Mouse (Mus musculus): ENCODE data around the gene Kank2. TPM values are rescaled to one million over a fixed set of nuclear protein-coding genes. Genes with fewer than 3 reads are reported as not detected.

Kank2 gene
- not detected for polyA plus RNA-seq (2017; shearing (Covaris generic))

GRCm38 (mm10) chr9:21798345-21799009, at the start of gene Kank2:
Gene Kank2, minus strand, starts transcription at chr9:21798744.

DNA sequence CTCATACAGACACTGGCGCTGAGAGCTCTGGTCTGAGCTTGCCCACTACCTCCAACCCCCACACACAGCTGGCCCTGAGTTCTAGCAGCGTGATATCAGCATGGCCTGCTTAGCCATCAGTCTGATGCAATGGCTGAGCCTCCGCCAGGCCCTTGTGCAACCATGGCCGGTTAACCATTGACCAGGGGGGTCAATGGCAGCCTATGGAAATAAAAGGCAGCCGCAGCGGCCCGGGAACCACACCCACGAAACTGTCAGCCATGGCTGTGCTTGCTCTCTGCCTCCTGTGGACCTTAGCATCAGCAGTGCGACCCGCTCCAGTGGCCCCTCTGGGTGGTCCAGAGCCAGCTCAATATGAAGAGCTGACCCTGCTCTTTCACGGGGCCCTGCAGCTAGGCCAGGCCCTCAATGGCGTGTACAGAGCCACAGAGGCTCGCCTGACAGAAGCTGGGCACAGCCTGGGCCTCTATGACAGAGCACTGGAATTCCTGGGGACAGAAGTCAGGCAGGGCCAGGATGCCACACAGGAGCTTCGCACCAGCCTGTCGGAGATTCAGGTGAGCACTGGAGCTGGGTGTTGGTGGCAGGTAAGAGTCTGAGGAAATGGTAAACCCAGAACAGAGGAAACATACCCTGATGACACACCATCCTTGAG, 36.8 kb upstream of the Kank2 start, which contains the start of gene Angptl8:
TSS of gene Angptl8 (plus strand) at position 253 of the 655 bp plus-strand sequence.

DNA sequence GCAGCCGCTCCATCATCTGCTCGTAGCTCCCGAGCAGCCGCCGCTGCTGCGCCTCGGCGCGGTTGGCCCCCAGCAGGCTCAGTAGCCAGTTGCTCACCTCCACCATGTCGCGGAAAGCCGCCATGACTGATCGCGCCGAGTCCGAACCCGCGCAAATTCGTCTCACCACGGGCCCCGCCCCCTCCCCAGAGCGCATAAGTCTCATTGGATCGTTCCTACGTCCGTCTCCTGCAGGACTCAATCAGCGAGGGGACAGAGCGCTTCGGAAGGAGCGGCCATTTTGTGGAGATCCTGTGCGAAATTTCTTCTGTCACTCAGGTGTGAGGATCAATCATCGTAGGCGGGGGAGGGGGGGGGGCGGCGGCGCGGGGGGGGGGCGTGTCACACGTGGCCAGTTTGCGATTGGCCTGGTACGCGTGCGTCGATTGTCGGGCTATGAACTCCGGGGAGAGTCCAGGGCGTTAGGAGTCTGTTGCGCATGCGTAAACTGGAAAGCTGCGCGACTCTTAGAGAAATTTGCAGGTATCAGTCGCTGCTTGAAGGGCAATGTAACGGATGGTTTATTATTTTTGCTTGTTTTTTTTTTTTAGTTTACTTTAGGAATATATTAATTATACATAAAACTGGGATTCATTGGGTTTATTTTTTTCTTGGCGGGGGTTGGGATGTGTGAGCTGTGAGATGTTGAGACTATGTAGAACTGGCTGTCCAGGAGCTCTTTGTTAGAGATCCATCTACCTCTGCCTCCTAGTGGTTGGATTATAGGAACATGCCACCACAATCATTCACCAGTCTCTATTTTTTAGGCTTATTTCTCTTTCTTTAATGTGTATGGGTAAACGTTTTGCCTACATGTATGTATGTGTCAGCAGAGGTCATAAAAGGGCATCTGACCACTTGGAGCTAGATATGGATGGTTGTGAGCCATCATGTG, 38.1 kb downstream of the Kank2 start, which contains the start of gene Spc24:
TSS of gene Spc24 (minus strand) at position 149 of the 934 bp plus-strand sequence.

GRCm38 (mm10) chr9:21723377-21724146, 75.0 kb downstream of the Kank2 start, which contains the start of gene Ldlr:
Gene Ldlr, plus strand, starts transcription at chr9:21723483.

Other genes with a start within 250 kb of the Kank2 start
- gene Timm29, start 206.0 kb downstream of the Kank2 start, polyA plus RNA-seq (2017; shearing (Covaris generic)), result 2.7 TPM
- 35.3 TPM for gene Yipf2, start 205.9 kb downstream of the Kank2 start, polyA plus RNA-seq (2017; shearing (Covaris generic))
- 71.6 TPM for gene Smarca4, start 182.6 kb downstream of the Kank2 start, polyA plus RNA-seq (2017; shearing (Covaris generic))
- gene Ldlr, start 75.3 kb downstream of the Kank2 start, polyA plus RNA-seq (2017; shearing (Covaris generic)), result 32.4 TPM
- 7.4 TPM for gene Spc24, start 38.4 kb downstream of the Kank2 start, polyA plus RNA-seq (2017; shearing (Covaris generic))
- gene Angptl8, start 36.8 kb upstream of the Kank2 start, polyA plus RNA-seq (2017; shearing (Covaris generic)), result not detected
- gene Dock6, start 53.9 kb upstream of the Kank2 start, polyA plus RNA-seq (2017; shearing (Covaris generic)), result 5.5 TPM
- 17.7 TPM for gene Rab3d, start 119.4 kb upstream of the Kank2 start, polyA plus RNA-seq (2017; shearing (Covaris generic))
- gene Ccdc159, start 128.7 kb upstream of the Kank2 start, polyA plus RNA-seq (2017; shearing (Covaris generic)), result 0.46 TPM
- 10.4 TPM for gene Tmem205, start 128.8 kb upstream of the Kank2 start, polyA plus RNA-seq (2017; shearing (Covaris generic))
- gene Plppr2, start 138.3 kb upstream of the Kank2 start, polyA plus RNA-seq (2017; shearing (Covaris generic)), result 2.4 TPM
- gene Swsap1, start 157.0 kb upstream of the Kank2 start, polyA plus RNA-seq (2017; shearing (Covaris generic)), result 10.9 TPM
- 0.94 TPM for gene Epor, start 164.8 kb upstream of the Kank2 start, polyA plus RNA-seq (2017; shearing (Covaris generic))
- 0.20 TPM for gene Rgl3, start 190.7 kb upstream of the Kank2 start, polyA plus RNA-seq (2017; shearing (Covaris generic))
- not detected for gene Ccdc151, start 203.9 kb upstream of the Kank2 start, polyA plus RNA-seq (2017; shearing (Covaris generic))
- 93.9 TPM for gene Prkcsh, start 204.1 kb upstream of the Kank2 start, polyA plus RNA-seq (2017; shearing (Covaris generic))

Measured in inflammation-experienced regulatory T-cells, adult 16 weeks (primary cell).